Mouse (Mus musculus) thymus, adult 2 months (tissue): ENCODE data around the gene Casq2.

Source experiments
- CTCF ChIP-seq: fragments of 200-500 bp; IDR thresholded peaks from 2 replicates; pipeline ENCODE4 v1.5.1; 2012; ENCODE audit warnings: mild to moderate bottlenecking, control low read depth, low read length, moderate library complexity, borderline replicate concordance; ENCODE audit not compliant: control insufficient read depth, poor library complexity, insufficient read depth; ENCODE audit errors: extremely low read depth
- POLR2A ChIP-seq: fragments of 200-500 bp; IDR thresholded peaks from 2 replicates; pipeline ENCODE4 v1.6.1; 2012; ENCODE audit warnings: mild to moderate bottlenecking, low read length, control low read depth, moderate library complexity; ENCODE audit not compliant: control insufficient read depth, poor library complexity, insufficient read depth; ENCODE audit errors: extremely low read depth

DNA sequence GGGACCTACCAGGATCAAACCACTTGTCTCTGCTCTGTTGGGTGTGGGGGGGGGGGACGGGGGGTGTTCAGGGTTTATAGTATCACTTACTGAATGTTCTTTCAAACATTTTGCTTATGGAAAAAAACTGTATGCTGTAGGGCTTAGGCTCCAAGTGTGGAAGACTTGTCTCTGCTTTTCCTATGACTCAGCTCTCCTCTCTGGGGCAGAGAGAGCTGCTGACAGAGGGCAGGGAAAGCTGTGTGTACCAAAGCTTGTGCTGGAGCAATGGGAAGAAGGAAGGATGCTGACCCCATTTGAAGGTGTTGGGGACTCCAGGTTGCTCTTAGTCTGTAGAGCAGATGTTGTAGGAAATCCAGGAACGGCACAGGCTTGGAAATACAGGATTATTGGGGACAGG is 55.2 kb downstream of the Casq2 start:
- TF ChIP-seq CTCF = no peak
- TF ChIP-seq POLR2A = no peak
